Mouse (Mus musculus) MEL-GATA-1-ER (cell line): ENCODE data around the gene A4gnt.
"Not testable (repeated sequence)": the region's sequence is repeated elsewhere in the genome, so short reads cannot be mapped to it uniquely, and the experiment has no call there.

ENCODE experiments used
- DNase-seq: peaks from one replicate; pipeline ENCODE4 v3.0.0-alpha.2; 2012; ENCODE audit warnings: low read depth; ENCODE audit errors: extremely low read depth

A4gnt gene

DNA sequence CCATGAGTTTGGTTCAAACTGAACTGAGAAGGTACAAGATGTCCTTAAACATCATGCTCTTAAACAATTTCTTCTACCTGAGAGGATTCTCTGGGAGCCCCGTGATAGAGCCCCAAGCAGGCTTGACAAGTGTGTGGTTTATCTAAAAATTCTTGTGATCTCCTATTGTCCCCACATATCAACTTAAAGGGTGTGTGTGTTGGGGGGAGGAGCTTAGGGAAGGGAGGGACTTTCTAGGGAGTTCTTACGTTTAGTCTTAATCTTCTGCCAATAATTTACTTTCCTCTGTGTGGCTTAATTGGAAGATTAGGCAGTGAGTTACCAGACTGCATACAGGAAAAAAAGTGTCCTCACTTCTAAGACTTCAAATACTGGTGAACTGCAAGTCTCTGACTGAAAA, at the start of gene A4gnt:
TSS of gene A4gnt (plus strand) at position 301 of the 400 bp plus-strand sequence.
- no peak for DNase-seq

DNA sequence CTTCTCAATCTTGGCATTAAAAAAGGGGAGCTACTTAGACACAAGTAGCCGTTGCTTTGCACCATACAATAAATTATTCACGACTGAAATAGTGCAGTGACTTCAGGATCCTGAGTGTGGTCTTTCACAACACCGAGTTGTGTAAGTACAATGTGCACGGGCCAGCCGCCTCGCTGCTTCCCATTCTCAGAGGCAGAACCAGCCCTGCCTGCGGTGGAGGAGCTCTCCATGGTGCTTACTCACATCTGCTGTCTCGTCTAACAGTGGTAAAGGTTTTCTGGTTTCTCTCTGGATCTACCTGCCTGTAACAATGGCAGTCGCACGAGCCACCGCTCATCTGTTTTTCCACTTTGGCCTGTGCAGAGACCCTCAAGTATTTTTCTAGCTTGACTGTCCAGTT, 48.6 kb upstream of the A4gnt start:
- no peak for DNase-seq

DNA sequence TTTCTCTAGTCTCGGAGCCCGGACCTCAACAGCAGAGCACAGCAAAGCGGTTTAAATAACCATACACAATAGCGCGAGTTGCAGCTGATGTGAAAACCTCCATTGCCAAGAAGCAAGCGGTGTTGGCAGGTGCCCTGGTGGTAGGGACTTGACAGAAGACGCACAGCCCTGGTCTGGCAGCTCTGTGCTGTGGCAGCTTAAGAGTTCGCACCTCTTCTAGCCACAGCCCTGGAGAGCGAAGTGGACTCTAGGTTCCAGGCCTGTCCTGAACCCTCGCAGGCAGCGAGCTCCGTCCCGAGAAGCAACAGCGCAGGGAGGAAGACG, 44.3 kb upstream of the A4gnt start:
- no peak for DNase-seq

DNA sequence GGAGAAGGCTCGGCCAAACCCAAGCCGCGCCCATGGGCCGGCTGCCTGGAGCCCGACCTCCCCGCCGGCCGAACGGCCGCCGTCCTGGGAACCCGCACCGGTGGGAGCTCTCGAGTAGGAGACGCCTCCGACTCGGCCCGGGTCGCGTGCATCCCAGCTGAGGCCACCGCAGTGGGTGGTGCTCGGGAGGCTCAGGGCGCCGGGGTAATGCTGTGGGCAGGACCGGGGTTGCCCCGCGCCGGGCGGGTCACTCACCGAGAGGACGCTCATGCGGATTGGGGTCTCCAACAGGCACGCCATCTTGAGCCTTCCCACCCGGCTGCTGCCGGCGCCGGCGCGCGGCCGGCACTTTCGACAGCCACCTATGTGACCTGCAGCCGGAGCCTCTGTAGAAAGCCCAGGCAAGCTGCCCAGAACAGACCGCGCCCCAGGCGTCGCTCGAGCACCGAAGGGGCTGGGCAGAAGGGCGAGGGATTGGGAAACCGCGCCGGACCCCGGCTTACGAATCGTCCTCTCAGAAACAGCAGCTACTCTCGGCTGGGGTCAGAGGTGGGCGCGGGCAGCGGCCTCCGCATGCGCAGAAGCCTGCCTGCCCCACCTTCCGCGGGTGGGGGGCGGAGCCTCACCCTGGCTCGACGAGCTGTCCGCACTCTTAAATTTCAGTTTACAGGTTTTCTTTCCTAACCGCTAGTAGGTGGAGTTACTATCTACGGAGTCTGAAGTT, 43.8 kb upstream of the A4gnt start, which contains the start of gene Armc8:
TSS of gene Armc8 (minus strand) at position 553 of the 724 bp plus-strand sequence.
- DNase-seq: peak; percentile 84

DNA sequence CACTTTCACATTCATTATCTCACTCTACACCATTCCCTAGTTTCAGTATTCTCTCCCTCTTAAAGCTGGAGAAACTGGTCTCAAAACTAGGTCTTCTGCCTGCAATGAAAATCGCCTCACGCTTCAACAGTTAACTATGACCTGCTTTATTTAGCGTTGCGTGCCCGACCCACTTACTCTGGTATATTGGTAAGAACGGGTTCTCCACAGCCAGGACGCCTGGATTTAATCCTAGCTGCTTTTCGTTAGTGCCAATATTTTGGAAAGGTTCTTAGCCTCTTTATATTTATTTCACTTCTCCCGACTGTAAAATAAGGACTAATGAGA, 43.3 kb upstream of the A4gnt start:
- DNase-seq: no peak

DNA sequence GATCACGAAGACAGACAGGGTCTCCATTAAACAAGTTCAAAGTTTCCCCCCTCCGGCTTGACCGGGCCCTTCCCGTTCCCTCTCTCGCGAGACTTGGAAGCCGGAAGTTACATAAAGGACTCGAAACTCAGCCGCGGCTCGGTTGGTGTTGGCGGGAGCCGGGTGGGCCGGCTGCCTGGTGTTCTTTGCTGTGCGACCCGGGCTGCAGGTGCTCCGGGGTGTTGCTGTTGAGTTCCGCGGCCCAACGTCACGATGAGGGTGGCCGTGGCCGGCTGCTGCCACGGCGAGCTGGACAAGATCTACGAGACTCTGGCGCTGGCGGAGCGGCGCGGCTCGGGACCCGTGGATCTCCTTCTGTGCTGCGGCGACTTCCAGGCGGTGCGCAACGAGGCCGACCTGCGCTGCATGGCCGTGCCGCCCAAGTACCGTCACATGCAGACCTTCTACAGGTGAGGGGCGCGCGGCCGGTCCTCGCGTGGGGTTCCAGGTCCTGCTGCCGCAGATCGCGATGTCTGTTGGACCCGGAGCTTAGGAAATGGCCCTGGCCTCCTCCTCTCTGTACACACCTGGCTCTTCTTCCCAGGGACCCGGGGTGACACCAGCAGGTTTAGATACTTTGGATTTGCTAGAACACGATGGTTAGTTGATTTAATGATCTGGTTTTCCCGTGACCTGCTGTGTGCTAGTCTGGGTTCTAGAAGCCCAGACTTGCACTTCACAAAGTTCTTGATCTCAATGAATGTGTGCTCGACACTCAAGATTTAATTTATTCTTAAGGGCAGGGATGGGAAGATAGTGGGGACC, 36.4 kb upstream of the A4gnt start, which contains the start of gene Dbr1:
TSS of gene Dbr1 (plus strand) at position 123 of the 804 bp plus-strand sequence.
- peak; percentile 78 for DNase-seq

DNA sequence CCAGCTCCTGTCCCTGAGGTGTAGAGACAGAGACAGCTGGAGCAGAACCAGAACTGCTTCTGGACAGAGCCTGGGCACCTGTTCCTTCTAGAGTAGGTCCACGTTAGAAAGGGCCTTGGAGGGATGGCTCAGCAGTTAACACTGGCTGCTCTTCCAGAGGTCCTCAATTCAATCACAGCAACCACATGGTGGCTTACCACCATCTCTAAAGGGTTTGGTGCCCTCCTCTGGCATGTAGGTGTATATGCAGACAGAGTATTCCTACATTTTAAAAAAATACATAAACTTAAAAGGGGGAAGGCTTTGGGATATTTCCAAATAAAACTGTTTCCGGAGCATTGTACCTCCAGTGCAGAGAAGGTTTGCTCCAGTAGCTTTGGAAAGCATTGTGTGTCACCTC, 31.6 kb upstream of the A4gnt start:
- DNase-seq: no peak

DNA sequence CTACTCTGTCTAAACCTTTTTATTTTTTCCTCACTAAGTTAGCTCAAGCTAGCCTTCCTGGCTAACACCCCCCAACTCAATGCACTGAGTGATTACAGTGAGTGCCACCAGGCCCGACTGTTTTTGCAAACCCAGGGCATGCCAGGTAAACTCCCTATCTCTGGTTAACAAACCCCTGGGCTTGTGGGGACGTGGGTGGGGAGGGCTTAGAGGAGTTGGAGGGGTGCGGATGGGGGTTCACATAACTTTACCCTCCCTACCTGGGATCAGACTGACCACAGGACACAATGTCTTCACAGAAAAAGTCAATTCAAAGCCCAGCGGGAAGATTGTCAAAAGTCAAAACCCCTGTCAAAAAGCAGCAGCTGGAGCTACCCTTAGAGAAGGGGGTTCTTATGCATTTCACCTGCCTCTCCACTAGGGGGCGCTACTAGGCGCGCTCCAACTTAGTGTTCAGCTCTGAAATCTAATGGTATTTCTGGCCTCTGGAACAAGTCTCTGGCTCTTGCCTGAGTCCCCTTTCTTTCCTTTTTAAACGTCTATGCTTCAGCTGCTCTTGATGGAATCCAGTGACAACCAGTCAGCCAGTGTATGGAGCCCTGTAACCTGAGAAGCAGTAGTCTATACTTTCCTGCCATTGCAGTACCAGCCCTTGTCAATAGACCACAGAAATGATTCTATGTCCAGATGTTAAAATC, 24.6 kb upstream of the A4gnt start:
- DNase-seq: no peak

DNA sequence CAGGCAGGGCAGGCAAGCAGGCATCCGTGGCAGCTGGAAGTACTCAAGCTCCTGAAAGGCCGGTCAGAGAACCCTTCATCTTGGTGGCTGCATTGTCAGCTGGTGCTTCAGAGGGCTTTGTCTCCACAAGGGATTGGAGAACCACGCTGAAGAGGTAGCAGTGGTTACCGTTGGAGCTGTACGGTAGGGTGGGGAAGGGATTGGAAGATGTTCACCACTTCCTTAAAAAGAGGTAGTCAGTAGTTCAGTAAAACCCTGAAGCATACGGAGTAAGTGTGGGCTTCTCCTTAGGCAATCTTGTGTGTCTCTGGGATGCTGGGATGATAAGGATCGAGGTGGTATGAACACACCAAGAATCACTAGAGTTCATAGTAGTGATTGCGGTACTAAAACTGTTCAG, 21.2 kb upstream of the A4gnt start:
- DNase-seq: no peak

DNA sequence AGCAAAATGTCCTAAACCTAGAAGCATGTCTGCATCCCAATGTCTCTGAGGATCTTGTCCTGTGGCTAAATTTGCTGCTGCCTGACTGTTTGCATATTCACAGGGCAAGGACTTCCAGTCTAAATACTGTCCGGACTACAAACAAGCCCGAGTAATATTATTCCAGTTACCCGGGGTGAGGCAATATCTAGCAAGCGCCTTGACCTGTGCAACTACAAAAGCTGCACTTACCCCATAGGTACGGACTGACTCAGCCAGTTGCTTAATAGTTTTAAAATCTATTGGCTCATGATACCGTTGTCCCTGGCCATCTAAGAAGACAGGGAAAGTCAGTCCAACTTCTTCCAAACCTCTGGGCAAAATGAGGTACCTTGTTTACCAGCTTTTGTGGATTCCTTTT, 13.2 kb upstream of the A4gnt start:
- not testable (repeated sequence) for DNase-seq

DNA sequence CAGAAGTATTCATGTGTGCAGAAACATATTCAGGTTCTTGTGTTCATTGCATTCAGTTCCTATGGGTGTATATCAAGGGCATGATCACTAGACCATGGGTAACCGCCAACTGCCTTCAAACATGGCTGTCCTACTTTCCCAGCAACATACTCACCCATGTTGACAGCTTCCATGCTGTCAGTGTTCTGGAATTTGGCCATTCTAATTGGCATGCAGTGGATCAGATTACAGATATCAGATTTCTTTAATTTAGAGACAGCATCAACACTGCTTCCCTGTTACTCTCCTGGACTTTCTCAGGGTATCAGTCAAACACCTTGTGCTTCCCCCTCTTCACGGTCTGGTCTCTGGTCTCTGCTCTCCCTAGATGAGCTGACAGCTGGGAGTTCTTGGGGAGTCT, 8.7 kb upstream of the A4gnt start:
- DNase-seq: no peak

DNA sequence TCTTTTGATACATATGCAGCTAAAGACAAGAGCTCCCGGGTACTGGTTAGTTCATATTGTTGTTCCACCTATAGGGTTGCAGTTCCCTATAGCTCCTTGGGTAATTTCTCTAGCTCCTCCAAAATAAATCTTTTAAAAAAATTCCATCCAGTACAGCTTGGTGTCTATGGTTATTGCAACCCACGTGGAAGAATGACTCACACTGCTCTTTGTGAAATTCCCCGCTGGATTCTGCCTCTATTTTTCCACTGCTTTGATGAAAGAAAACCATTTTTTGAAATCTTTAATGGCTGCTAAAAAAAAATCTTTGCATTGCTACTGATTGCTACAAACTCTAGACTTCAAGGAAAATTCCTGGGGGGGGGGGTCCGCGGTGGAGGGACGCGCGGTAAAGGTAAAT, 7.4 kb downstream of the A4gnt start:
- no peak for DNase-seq

DNA sequence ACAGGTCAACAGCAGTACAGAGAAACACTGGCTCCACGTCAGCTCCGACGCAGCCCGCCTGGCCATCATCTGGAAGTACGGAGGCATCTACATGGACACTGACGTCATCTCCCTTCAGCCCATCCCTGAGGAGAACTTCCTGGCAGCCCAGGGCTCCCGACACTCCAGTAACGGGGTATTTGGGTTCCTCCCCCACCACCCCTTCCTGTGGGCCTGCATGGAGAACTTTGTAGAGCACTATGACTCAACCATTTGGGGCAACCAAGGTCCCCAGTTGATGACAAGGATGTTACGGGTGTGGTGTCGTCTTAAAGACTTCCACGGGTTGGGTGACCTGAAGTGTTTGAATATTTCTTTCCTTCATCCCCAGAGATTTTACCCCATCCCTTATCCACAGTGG, 7.9 kb downstream of the A4gnt start:
- DNase-seq: no peak

DNA sequence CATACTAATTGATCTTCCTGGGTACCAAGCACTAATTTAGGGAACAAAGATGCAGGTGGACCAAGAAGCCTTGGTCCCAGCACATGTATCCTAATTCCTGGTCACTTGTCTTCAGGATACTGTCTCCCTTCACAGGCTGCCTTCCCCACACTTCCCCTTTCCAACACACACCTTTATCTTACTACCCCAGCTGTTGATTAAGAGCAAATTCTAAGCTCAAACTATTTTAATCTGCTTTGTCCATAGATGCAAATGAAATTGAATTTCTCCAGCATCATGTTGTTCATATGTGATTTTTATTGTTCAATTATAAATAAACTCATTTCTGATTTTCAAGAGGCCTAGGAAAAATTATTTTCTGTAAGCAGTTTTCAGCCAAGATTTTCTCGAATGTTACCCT, 9.7 kb downstream of the A4gnt start:
- peak; percentile 54 for DNase-seq

DNA sequence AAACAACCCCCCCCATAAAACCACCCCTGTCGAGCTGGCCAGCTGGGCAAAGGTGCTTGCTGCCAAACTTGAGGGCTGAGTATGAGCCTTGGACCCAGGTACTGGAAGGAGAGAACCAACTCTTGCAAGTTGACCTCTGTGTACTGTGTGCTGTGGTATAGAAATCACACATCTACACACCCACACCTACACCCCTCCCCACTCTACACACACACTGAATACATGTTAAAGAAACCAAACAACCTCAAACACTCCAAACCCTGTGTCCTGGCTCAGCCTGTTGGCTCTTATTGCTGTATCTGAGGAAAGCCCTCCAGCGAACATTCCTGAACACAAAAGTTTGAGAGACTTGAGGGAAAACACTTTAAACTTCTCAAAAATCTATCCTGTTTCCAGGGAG, 10.7 kb downstream of the A4gnt start:
- no peak for DNase-seq

DNA sequence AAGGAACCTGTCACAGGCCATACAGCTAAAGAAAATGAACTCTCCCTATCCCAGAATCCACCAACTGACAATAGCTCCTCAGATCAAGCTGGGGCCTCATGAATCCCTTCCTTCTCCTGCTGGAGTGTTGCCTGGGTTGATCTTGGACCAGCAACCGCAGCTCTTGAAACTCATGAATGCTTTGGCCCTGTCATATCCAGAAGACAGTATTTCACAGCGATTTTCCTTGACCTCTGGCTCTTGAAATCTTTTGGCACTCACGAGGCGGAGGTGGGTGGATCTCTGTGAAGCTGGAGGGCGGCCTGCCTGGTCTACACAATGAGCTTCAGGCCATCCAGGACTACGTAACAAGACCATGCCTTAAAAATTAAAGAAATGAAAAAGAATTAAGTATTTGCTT, 11.8 kb downstream of the A4gnt start:
- no peak for DNase-seq

DNA sequence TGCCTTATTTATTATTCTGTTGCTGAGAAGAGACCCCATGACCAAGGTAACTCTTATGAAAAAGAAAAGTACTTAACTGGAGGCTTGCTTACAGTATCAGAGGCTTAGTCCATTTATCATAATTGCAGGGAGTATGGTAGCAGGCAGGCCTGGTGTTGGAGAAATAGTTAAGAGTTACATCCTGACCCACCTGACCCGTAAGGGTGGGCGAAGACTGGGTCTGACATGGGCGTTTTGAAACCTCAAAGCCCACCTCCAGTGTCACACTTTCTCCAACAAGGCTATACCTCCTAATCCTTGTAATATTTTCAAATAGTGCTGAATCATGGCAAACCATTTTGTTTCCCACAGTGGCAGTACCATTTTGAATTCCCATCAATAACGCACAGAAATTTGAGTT, 16.3 kb downstream of the A4gnt start:
- DNase-seq: no peak

DNA sequence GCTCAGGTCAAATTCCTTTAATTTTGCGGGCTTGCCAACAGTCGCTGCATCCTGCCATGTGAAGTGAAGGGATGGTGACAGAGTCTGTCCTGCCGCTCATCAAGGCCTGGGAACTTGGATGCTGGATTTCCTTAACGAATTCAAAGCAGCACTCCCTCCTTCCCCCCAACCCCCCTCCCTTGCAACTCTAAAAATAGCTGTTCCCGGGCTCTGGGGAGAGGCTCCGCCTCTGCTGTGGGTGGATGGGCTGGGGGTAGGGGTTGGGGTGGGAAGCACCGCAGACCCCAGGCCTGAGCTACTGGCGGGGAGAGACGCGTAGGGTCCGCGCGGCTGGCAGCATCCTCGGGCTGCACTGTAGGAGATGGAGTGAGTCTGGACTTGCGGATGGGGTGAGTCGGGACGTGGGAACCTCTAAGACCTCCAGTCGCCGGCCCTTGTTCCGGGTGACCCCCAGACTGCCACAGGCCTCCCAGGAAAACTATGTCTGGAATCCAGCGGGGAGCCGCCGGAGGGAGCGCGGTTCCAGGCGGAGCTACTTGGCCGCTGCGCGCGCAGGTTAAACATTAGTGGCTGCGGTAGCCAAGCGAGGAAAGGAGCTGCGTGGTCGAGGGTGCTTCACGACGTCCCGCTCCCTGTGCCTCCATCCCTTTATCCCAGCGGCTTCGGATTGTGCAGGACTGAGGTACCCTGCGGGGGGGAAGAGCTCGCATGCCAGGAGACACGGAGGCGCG, 17.1 kb downstream of the A4gnt start, which contains the start of gene Dzip1l:
TSS of gene Dzip1l (plus strand) at position 216 of the 731 bp plus-strand sequence.
- no peak for DNase-seq

DNA sequence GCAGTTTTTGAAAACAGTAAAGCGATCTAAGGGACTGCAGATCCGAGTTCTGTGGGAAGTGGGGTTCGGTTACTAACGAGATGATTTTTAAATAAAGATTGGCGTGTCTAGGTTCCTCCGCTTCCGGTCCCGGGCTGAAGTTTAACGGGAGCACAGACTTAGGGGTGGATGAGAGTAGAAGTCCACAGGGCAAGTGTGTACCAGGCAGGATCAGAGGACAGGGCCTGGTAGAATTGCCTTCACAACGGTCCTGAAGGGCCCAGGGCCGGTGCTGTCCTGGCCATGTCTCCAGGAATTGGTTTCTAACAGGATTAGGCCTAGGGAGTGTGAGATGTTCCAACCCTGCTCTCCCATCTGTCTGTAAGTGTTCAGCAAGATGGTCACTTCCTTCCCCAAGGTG, 17.8 kb downstream of the A4gnt start:
- DNase-seq: no peak

DNA sequence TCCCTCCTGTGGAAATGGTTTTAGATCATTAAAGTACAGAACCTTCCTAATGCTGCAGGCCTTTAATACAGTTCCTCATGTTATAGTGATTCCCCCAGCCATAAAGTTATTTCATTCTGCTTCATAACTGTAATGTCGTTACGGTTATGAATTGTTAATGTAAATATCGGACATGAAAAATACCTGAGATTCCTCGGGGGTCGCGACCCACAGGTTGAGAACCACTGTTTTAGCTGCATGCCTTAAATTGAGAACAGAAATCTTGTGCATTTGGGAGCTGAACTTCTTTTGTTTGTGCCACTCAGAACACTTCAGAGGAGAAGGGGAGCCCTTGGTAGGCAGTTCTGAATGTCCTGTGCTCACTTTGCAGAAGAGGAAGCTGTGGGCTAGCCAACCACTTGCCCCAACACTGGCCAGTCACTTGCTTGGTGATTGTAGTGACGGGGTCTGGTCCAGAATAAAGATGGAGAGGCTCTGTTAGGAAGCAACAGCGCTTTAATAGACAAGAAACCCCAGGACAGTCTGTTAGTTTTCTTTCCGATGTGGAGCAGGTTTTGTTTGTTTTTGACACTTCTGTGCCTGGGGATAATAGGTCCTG, 18.3 kb downstream of the A4gnt start:
- no peak for DNase-seq

DNA sequence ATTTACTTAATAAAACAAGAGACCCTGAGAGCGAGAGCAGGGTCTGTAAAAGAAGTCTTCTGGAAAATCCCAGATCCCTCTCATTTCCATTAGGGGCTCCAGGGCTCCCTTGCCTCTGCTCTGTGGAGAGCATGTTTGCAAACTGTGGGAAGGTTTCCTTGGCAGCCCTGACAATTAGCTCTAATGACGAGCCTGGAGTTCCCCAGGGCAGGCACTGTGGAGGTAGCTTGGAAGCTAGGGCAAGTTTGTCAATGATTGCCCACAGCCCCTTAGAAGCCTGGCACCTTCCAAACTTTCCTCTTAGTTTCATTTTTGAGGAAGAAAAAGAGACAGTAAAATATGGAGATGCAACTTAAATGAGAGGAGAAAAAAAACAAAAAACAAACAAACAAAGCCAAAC, 19.5 kb downstream of the A4gnt start:
- DNase-seq: no peak
